Mouse (Mus musculus): ENCODE measurements at regions not wholly inside any gene's neighbourhood (a gene's known extent, or its start where the extent isn't known, plus 50 kb on each side); places are given as distances from the start of the nearest gene placed in this dataset.

DNA sequence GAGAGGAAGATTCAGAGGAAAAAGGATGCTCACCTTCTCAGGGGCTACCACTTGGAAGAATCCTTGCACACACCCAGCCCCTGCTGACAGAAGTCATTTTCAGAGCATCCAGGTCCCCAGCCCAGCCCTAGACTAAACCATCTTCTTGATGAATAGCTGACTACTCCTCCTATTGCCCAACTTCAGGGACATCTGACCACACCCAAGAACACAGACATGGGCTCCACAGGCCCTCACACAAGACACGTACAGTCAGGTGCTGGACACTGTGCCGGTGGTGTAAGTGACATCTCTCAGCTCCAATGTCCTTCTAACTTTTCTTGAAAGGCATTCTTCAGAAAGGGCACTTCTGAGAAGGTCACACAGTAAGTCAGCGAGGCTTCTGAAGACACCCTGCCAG, 102.6 kb downstream of the Dad1 start:
- 92% methylated on average over 3 of the region's 3 CpGs for WGBS
- no peaks in the 10 kb centered on the region for H3K27me3 ChIP-seq (replicated peaks; ENCODE audit: control insufficient read depth, insufficient read depth, low read length)
- no peaks in the 10 kb centered on the region for H3K4me1 ChIP-seq (ENCODE audit: control insufficient read depth, insufficient read depth, low read length)
- H3K4me3 ChIP-seq (ENCODE audit: insufficient read depth, low read depth, low read length) = no peak overlapping the region
- no peak for DNase-seq
- H3K27ac ChIP-seq (ENCODE audit: insufficient read depth, low read depth, low read length) = no peak overlapping the region
- TF ChIP-seq CTCF (conservative IDR thresholded peaks at IDR 0.05; ENCODE audit: insufficient read depth, insufficient read length, low read depth, low read length) = no peak
- no peak for TF ChIP-seq POLR2A (IDR thresholded peaks at IDR 0.05; ENCODE audit: low read depth, low read length)
- H3K36me3 ChIP-seq (ENCODE audit: control insufficient read depth, insufficient read depth, low read length) = no peaks in the 10 kb centered on the region

DNA sequence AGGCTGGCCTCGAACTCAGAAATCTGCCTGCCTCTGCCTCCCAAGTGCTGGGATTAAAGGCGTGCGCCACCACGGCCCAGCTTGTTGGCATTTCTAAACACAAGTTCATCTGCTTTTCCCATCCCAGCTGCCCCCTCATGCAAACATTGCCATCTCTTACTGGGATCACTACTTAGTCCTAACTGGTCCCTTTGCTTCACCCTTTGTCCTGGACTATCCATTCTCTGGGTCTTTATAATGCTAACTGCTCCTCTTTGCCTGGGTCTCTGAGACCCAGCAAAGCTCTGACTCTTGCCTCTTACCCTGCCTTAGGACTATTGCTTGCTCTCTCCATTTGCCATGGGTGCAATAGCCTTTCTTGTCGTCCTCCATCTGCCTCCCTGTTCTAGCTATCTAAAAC, 103.7 kb downstream of the Dad1 start:
- 94% methylated on average over 5 of the region's 5 CpGs for WGBS

DNA sequence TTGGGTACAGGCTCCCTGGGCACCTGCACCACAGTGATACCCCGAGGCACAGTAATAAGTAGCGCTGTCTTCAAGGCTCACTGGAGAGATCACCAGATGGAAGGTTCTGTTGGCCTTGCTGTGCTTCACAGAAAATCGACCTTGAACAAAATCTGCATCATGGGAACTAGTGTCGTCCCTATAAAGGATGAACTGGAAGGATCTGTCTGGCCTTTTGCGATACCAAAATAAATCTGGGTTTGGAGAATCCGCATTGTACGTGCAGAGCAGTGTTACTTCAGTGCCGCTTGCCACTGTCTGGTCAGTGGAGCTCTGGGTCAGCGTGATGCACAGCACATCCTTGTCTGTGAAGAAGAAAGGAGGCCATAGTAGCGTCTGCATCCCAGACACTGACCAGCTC, 105.3 kb downstream of the Dad1 start:
- Histone ChIP-seq H3K27ac (ENCODE audit: insufficient read depth, low read depth, low read length) (no peak overlapping the region), H3K36me3 (ENCODE audit: control insufficient read depth, insufficient read depth, low read length) (no peaks in the 10 kb centered on the region), H3K4me1 (ENCODE audit: control insufficient read depth, insufficient read depth, low read length) (no peaks in the 10 kb centered on the region), H3K27me3 (replicated peaks; ENCODE audit: control insufficient read depth, insufficient read depth, low read length) (no peaks in the 10 kb centered on the region), H3K4me3 (ENCODE audit: insufficient read depth, low read depth, low read length) (no peak overlapping the region)
- DNase-seq = no peak
- 93% methylated on average over 10 of the region's 10 CpGs for WGBS
- TF ChIP-seq CTCF (conservative IDR thresholded peaks at IDR 0.05; ENCODE audit: insufficient read depth, insufficient read length, low read depth, low read length) (no peak), POLR2A (IDR thresholded peaks at IDR 0.05; ENCODE audit: low read depth, low read length) (no peak)

More for the DNA sequence above, 103.7 kb downstream of the Dad1 start:
- H3K4me1 ChIP-seq (ENCODE audit: control insufficient read depth, insufficient read depth, low read length) = no peaks in the 10 kb centered on the region
- H3K27ac ChIP-seq (ENCODE audit: insufficient read depth, low read depth, low read length) = no peak overlapping the region
- H3K36me3 ChIP-seq (ENCODE audit: control insufficient read depth, insufficient read depth, low read length) = no peaks in the 10 kb centered on the region
- H3K4me3 ChIP-seq (ENCODE audit: insufficient read depth, low read depth, low read length) = no peak overlapping the region
- DNase-seq = no peak
- TF ChIP-seq POLR2A (IDR thresholded peaks at IDR 0.05; ENCODE audit: low read depth, low read length) (no peak), CTCF (conservative IDR thresholded peaks at IDR 0.05; ENCODE audit: insufficient read depth, insufficient read length, low read depth, low read length) (no peak)
- no peaks in the 10 kb centered on the region for H3K27me3 ChIP-seq (replicated peaks; ENCODE audit: control insufficient read depth, insufficient read depth, low read length)

DNA sequence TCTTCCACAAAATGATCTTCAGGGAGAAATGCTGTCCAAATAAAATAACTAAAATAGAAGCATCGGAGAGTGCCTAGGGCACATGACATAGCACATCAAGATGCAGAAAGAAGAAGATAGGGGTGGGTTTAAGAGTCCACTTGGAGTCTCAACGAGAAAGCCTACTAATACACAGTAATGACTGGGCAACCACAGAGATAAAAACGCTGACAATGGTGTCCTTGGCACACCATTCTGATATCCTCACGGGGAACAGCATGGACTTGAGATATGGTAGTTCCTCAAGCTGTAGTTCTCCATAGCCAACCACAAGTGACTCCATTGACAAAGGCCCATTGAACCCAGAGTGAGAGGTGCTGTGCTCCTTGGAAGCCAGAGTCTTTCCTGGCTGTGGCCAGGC, 105.8 kb downstream of the Dad1 start:
- DNase-seq = no peak
- Histone ChIP-seq H3K4me3 (ENCODE audit: insufficient read depth, low read depth, low read length) (no peak overlapping the region), H3K36me3 (ENCODE audit: control insufficient read depth, insufficient read depth, low read length) (no peaks in the 10 kb centered on the region), H3K4me1 (ENCODE audit: control insufficient read depth, insufficient read depth, low read length) (no peaks in the 10 kb centered on the region), H3K27me3 (replicated peaks; ENCODE audit: control insufficient read depth, insufficient read depth, low read length) (no peaks in the 10 kb centered on the region), H3K27ac (ENCODE audit: insufficient read depth, low read depth, low read length) (no peak overlapping the region)
- 94% methylated on average over 4 of the region's 4 CpGs for WGBS
- no peak for TF ChIP-seq POLR2A (IDR thresholded peaks at IDR 0.05; ENCODE audit: low read depth, low read length)
- no peak for TF ChIP-seq CTCF (conservative IDR thresholded peaks at IDR 0.05; ENCODE audit: insufficient read depth, insufficient read length, low read depth, low read length)

DNA sequence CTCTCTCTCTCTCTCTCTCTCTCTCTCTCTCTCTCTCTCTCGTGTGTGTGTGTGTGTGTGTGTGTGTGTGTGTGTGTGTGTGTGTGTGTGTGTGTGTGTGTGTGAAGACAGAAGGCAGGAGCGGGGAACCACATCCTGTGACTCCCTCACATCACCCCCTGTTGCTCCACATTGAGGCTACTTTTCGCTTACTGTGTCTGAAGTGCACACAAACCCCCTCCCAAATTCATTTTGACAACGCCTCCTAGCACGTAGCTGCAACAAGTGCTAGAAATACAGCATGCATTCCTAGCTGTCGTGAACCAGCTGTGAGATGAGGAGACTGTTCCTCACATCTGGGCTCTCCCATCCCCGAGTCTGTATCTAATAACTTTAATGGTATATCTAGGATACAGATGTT, 106.4 kb downstream of the Dad1 start:
- Histone ChIP-seq H3K27ac (ENCODE audit: insufficient read depth, low read depth, low read length) (no peak overlapping the region), H3K27me3 (replicated peaks; ENCODE audit: control insufficient read depth, insufficient read depth, low read length) (no peaks in the 10 kb centered on the region), H3K4me3 (ENCODE audit: insufficient read depth, low read depth, low read length) (no peak overlapping the region), H3K36me3 (ENCODE audit: control insufficient read depth, insufficient read depth, low read length) (no peaks in the 10 kb centered on the region), H3K4me1 (ENCODE audit: control insufficient read depth, insufficient read depth, low read length) (no peaks in the 10 kb centered on the region)
- 80% methylated on average over 6 of the region's 7 CpGs for WGBS
- DNase-seq = no peak
- TF ChIP-seq POLR2A (IDR thresholded peaks at IDR 0.05; ENCODE audit: low read depth, low read length) (no peak), CTCF (conservative IDR thresholded peaks at IDR 0.05; ENCODE audit: insufficient read depth, insufficient read length, low read depth, low read length) (no peak)

DNA sequence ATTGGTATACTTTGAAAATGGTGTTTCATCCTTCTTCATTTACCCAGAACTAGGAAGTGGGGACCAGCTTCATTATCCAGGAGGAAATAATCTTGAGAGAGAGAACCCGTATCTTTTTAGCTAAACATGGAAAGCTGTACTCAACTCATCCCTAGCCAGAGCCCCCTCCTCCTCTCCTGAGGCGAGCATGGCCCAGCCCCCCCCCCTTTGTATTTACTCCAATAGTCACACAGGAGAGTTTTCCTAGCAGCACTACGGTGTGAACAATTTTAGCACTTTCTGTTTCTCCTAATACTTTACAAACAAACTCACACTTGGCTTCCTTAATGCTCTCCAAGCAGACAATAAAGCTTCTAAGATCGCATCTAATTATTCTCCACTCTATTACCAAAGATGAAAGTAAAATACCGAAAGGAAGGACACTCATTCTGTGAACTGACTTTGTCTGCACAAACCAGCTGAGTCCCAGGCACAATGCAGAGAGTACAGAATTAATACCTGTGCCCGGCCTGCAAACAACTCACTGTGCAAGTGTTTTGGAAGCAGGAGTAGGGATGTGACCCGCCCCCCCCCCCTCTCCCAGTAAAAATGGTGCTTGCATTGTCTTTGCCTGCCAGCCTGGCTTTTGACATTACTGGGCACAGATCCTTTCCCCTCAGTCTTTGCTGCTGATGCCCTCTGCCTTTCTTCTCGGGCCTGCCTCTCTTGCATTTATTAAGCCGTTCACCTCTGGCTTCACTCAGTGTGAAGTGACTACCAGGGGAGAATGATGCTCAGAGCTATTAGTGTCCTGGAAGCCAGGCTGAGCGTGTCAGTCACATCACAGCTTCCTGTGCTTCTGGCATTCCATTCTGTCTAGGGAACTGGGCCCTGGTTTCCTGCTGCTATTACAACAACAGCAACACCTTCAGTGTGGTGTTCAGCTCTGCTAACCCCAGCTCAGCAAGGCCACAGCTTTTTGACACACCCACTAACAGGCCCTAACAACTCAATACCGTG, 107.9 kb downstream of the Dad1 start:
- Histone ChIP-seq H3K27me3 (replicated peaks; ENCODE audit: control insufficient read depth, insufficient read depth, low read length) (no peaks in the 10 kb centered on the region), H3K27ac (ENCODE audit: insufficient read depth, low read depth, low read length) (no peak overlapping the region), H3K4me1 (ENCODE audit: control insufficient read depth, insufficient read depth, low read length) (no peaks in the 10 kb centered on the region), H3K36me3 (ENCODE audit: control insufficient read depth, insufficient read depth, low read length) (no peaks in the 10 kb centered on the region), H3K4me3 (ENCODE audit: insufficient read depth, low read depth, low read length) (no peak overlapping the region)
- no peak for TF ChIP-seq POLR2A (IDR thresholded peaks at IDR 0.05; ENCODE audit: low read depth, low read length)
- TF ChIP-seq CTCF (conservative IDR thresholded peaks at IDR 0.05; ENCODE audit: insufficient read depth, insufficient read length, low read depth, low read length) = no peak
- 51% methylated on average over 11 of the region's 11 CpGs for WGBS
- DNase-seq = no peak

DNA sequence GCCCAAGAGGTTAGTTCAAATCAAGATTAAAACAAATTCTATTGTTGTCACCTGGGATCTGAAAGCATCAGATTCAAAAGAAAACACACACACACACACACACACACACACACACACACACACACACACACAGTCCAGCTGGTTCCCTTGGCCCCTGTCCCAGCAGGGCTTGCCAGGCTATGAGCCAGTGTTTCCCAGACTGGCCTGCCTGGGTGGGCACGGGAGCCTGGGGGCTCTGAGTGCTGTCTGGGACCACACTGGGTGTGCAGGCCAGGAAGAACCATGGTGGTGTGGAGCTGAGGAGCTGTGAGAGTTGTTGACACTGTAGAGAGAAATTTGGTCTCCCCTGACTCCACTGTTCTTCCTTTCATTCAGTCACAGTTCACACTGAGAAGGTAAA, 110.1 kb downstream of the Dad1 start:
- DNase-seq = no peak
- H3K4me1 ChIP-seq (ENCODE audit: control insufficient read depth, insufficient read depth, low read length) = no peaks in the 10 kb centered on the region
- no peak for TF ChIP-seq POLR2A (IDR thresholded peaks at IDR 0.05; ENCODE audit: low read depth, low read length)
- no peak for TF ChIP-seq CTCF (conservative IDR thresholded peaks at IDR 0.05; ENCODE audit: insufficient read depth, insufficient read length, low read depth, low read length)
- H3K27ac ChIP-seq (ENCODE audit: insufficient read depth, low read depth, low read length) = no peak overlapping the region
- WGBS = 71% methylated on average over 1 of the region's 1 CpGs
- H3K27me3 ChIP-seq (replicated peaks; ENCODE audit: control insufficient read depth, insufficient read depth, low read length) = no peaks in the 10 kb centered on the region
- H3K36me3 ChIP-seq (ENCODE audit: control insufficient read depth, insufficient read depth, low read length) = no peaks in the 10 kb centered on the region
- H3K4me3 ChIP-seq (ENCODE audit: insufficient read depth, low read depth, low read length) = no peak overlapping the region

Measured in kidney, adult 2 months (tissue).